Mouse (Mus musculus): Measurements from ENCODE around the gene 4930402H24Rik.

Gene 4930402H24Rik

DNA sequence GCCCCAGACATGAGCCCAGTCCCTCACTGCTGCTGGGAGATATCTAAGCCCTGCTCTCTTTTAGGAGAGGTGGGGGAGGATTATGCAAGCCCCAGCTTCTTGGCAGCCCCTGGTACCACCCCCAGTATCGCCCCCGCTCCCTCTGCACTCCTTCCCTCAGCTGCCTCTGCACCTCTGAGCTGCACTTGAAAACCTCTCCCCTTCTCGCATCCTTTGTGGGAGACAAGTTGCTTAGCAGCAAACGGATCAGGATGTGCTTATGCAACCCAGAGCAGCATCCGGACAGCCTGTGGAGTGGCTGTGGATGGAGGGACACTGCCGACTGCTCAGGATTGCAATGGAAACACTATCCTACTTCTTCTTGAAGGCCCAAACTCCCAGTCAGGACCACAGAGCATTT lies 248.7 kb downstream of the 4930402H24Rik start:
- DNase-seq: no peak

DNA sequence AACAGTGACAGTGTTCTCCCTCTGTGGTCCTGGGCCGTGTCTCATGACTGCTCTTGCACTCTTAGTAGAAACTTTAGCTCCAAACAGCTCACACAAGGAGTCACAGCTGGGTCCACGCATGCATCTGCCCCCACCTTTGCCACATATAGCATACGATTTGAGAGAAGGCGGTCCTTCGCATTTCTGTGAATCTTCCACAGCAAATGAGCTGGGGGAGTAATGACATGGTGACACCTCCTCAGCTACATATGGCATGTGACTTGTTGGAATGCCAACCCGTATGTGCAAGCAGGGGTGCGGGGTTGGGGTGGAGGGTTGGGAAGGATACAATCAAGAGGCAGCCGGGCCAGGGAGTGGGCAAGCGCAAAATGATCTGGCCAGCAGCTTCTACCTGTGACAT lies 249.7 kb downstream of the 4930402H24Rik start:
- DNase-seq: no peak

All from lung, postnatal 4 days (tissue).